Mouse (Mus musculus): ENCODE results near the gene Hesx1. TPM values are rescaled to one million over a fixed set of nuclear protein-coding genes. Genes with fewer than 3 reads are reported as not detected.

The Hesx1 gene
- total RNA-seq, 2 experiments from 2014 or later = not detected

DNA sequence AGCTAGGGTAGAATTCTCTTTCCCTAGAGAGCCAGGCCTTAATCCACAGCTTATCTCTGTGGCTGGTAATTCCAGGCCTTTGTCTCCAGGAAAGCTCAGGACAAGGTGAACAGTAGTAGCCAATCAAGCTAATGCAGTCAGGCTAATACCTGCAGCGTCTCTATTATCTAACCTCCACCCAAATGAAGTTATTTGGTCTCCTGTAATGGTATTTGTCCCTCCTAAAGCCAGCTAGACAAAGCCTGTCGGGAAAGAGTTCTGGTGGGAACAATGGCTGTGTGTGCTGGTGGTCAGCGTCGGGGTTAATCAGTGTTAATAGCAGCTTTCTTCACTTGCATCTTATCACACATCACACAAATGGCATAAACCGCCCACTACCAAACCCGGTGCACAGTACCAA is 11.7 kb downstream of the Hesx1 start:
- intact Hi-C loops (cut with DNase I) = no loop called here
- no peak for DNase-seq

DNA sequence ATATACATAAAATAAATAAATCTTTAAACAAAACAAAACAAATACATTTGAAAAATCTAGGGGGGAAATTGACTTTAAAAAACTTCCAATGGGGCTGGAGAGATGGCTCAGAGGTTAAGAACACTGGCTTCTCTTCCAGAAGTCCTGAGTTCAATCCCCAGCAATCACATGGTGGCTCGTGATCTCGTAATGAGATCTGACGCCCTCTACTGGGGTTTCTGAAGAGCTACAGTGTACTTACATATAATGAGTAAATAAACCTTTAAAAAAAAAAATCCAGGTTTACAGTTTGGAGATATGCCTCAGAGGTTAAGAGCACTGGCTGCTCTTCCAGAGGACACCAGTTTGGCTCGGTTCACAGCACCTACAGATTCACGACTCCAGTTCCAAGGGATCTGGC is 17.3 kb downstream of the Hesx1 start:
- DNase-seq = no peak
- intact Hi-C loops (cut with DNase I) = no loop called here

- intact Hi-C loops (cut with DNase I) = no loop called here
- DNase-seq = no peak
These were observed 19.4 kb downstream of the Hesx1 start for GRCm38 (mm10) chr14:27013658-27014057.

- intact Hi-C loops (cut with DNase I) = no loop called here
These were observed 23.7 kb downstream of the Hesx1 start for GRCm38 (mm10) chr14:27017936-27018335.

DNA sequence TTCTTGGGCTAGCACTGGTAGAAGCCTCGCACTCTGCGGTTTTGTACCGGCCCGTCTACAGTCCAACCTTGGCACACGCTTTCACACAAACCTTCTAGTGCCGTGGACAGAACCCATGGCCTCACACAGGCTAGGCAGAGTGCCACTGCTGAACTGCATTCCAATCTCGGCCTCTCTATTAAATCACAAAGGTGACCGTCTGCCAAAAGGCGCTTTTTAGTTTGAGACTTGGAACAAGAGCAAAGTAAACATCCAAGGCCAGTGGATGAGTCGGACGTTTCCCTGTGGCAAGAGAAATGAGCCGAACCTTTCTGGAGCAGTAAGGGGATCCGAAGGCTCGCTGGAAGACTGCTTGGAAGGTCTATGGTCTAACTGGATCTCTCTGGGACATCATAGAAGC is 25.6 kb downstream of the Hesx1 start:
- intact Hi-C loops (cut with DNase I) = loop anchor here (5.0 to 10.0 kb wide), 4 partner anchors 38 to 525 kb away; no protein-coding TSS in a partner anchor

More at GRCm38 (mm10) chr14:27017936-27018335, 23.7 kb downstream of the Hesx1 start:
- no peak for DNase-seq

GRCm38 (mm10) chr14:27022876-27023275 is 28.7 kb downstream of the Hesx1 start:
- intact Hi-C loops (cut with DNase I) = loop anchor here (5.0 to 10.0 kb wide), 4 partner anchors 41 to 528 kb away; no protein-coding TSS in a partner anchor
- peak; percentile 38 to 67 for DNase-seq

More for the DNA sequence above, 25.6 kb downstream of the Hesx1 start:
- DNase-seq = peak; percentile 32 to 43

DNA sequence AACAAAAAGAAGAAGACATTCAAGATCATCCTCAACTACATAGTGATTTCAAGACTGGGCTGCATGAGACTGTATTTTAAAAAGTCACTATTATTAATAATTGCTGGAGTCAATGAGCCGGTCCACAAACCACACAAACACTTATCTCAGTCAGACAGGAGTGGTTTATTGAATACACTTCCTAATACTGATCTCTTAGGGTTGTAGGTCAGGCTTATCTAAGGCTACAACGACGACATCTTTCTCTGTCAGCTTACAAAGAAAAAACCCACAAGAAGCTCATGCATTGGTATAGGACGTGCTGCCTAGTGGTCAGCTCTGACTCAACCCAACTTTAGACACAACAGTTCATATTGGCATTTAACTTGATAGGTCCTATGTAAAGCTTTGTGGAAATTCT is 30.4 kb downstream of the Hesx1 start:
- DNase-seq = no peak
- intact Hi-C loops (cut with DNase I) = loop anchor here (1.0 to 10.0 kb wide), 5 partner anchors 25 to 530 kb away; no protein-coding TSS in a partner anchor

- intact Hi-C loops (cut with DNase I) = loop anchor here (2.0 to 10.0 kb wide), 2 partner anchors 153 to 535 kb away; no protein-coding TSS in a partner anchor
- peak; percentile 62 to 67 for DNase-seq
These were observed 35.6 kb downstream of the Hesx1 start for GRCm38 (mm10) chr14:27029771-27030173.

DNA sequence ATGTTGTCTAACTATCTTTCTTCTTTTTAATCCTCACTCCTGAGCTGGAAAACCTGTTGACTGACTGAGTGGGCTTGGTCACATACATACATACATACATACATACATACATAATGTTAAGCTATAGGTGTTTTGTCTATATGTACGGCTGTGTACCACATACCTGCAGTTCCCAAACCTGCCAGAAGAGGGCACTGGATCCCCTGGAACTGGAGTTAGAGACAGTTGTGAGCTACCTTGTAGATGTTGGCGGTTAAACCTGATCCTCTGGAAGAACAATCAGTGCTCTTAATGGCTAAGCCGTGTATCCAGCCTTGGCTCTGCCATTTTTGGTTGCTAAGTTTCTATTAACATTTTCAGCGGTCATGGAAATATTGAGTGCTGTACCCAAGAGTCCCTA is 36.9 kb downstream of the Hesx1 start:
- DNase-seq = peak; percentile 81 to 88
- intact Hi-C loops (cut with DNase I) = loop anchor here (1.0 to 2.0 kb wide), 2 partner anchors 66 to 152 kb away; no protein-coding TSS in a partner anchor

DNA sequence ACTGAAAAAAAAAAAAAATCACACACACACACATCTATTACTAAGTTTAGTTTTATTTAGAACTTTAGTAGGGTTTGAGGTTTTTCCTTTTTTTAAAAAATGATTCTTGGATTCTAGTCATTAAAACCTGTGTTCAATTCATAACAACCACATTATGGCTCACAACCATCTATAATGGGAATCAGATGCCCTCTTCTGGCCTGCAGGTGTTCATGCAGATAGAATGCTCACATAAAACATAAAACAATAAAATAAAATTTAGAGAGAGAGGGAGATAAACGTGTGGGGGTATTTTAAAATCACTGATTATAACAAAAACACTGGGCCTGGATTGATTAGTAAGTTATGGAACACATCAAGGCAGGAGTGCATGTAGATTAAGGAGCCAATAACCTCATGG is 43.3 kb downstream of the Hesx1 start:
- intact Hi-C loops (cut with DNase I) = no loop called here

GRCm38 (mm10) chr14:27038783-27039182 is 44.6 kb downstream of the Hesx1 start, which contains the start of gene Il17rd:
Gene Il17rd, plus strand, starts transcription at chr14:27038941.
- intact Hi-C loops (cut with DNase I) = loop anchor here (2.0 kb wide), 1 partner anchor 144 kb away; no protein-coding TSS in a partner anchor
- peak; percentile 91 to 95 for DNase-seq

More for the DNA sequence above, 43.3 kb downstream of the Hesx1 start:
- DNase-seq = no peak

DNA sequence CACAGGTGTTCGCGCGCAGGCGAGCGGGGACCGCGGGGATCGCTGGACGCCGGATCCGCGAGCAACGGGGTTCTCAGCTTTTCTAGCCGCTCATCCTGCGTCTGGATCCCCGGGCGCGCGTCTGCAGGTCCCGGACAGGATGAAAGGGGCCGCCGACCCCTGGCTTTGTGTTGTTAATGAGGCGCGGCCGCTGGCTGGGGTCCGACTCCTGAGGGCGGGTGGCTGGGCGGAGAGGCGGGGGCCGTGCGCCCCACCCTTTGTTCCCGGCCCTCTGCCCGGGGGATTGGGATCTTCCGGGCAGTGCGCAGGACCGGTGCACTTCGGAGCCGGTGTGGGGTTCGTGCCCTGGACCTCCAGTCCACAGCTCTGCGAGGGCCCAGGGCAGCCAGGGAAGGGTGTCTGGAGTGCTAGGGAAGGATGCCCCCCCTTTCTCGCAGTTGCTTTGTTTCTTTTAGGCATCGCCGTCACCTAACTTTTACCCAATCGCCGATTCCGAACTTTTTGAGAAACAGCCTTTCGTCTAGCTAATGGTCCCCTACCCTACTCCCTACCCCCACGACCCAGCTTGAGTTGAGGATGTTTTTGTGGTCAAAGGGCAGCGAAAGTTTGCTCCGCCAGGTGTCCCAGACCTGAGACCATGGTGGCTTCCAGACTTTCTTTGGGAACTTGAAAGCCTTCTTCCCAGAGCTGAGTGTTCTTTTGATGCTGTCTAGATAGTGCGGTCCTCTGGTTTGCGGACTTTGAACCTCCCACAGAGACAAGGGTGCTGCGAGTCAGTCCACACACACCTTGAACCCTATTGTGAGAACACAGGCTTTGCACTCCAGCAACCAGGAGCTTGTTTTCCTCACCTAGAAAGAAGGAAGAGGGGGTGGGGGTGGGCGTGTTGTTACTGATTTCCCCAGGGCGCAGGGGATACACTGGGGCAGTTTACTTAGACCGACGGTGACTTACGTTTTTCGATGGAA is 45.3 kb downstream of the Hesx1 start:
- intact Hi-C loops (cut with DNase I) = loop anchor here (2.0 to 10.0 kb wide), 3 partner anchors 38 to 385 kb away; partner anchors contain the start of gene Fam208a
- peak; percentile 44 to 60 for DNase-seq

- intact Hi-C loops (cut with DNase I) = loop anchor here (5.0 to 10.0 kb wide), 2 partner anchors 37 to 384 kb away; partner anchors contain the start of gene Fam208a
- DNase-seq = no peak
These were observed 46.2 kb downstream of the Hesx1 start for GRCm38 (mm10) chr14:27040451-27040850.

GRCm38 (mm10) chr14:27042280-27042983 is 48.2 kb downstream of the Hesx1 start:
- intact Hi-C loops (cut with DNase I) = loop anchor here (5.0 to 10.0 kb wide), 2 partner anchors 35 to 382 kb away; partner anchors contain the start of gene Fam208a
- no peak for DNase-seq

- intact Hi-C loops (cut with DNase I) = loop anchor here (5.0 to 10.0 kb wide), 2 partner anchors 34 to 381 kb away; partner anchors contain the start of gene Fam208a
- peak; percentile 37 to 41 for DNase-seq
These were observed 49.2 kb downstream of the Hesx1 start for GRCm38 (mm10) chr14:27043416-27043815.

GRCm38 (mm10) chr14:27044221-27044966 is 50.2 kb downstream of the Hesx1 start:
- intact Hi-C loops (cut with DNase I) = loop anchor here (5.0 to 10.0 kb wide), 2 partner anchors 33 to 380 kb away; partner anchors contain the start of gene Fam208a
- DNase-seq = peak; percentile 60 to 63

- intact Hi-C loops (cut with DNase I) = loop anchor here (5.0 to 10.0 kb wide), 2 partner anchors 32 to 380 kb away; partner anchors contain the start of gene Fam208a
- peak; percentile 47 to 60 for DNase-seq
These were observed 50.7 kb downstream of the Hesx1 start for GRCm38 (mm10) chr14:27044967-27045361.

- no peak for DNase-seq
- intact Hi-C loops (cut with DNase I) = loop anchor here (10.0 kb wide), 1 partner anchor 376 kb away; the partner anchor contains the start of gene Fam208a
These were observed 54.2 kb downstream of the Hesx1 start for GRCm38 (mm10) chr14:27048231-27048956.

DNA sequence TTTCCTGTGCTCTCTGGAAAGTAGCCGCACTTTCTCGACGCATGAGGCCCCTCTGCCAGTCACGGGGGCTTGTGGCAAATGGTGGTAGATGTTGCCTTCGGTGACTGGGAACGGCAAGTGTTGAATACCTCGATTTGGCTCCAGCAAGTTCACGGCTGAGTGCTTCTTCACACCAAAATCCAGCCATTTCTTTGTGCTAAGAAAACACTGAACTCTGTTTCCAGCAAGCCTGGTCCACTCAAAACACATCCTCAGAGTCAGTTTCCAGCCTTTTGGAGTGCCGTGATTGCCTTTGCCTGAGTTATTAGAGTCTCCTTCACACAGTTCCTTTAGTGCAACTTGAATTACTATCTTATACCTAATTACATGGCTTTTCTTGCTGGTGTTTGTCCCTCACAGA is 55.8 kb downstream of the Hesx1 start:
- intact Hi-C loops (cut with DNase I) = no loop called here

More for the DNA sequence above, 55.8 kb downstream of the Hesx1 start:
- no peak for DNase-seq
